Mouse (Mus musculus): ENCODE data around the gene Plppr2. TPM values are rescaled to one million over a fixed set of nuclear protein-coding genes. Genes with fewer than 3 reads are reported as not detected.
A peak's percentile ranks its signal among the peaks of the same experiment; 100 is the strongest.

Plppr2 gene
- polyA plus RNA-seq, 1 experiment from 2014 or later = 9.2 TPM

GRCm38 (mm10) chr9:21927208-21927753, 9.6 kb upstream of the Plppr2 start, which contains the start of the genes Ccdc159 and Tmem205:
TSS of gene Ccdc159 (plus strand) at chr9:21927471.
TSS of gene Tmem205 (minus strand) at chr9:21927556.
- H3K9ac ChIP-seq (ENCODE audit: low read depth, low read length) = peak within 1 kb of the TSS; percentile 65
- no peaks in the 10 kb centered on the region; the same call in 1 of the 2 replicates for H3K36me3 ChIP-seq (ENCODE audit: control insufficient read depth, insufficient read depth, low read length)
- no peaks in the 10 kb centered on the region for H3K9me3 ChIP-seq (ENCODE audit: control insufficient read depth, low read length)
- peak within 1 kb of the TSS; percentile 67 for H3K4me2 ChIP-seq (replicated peaks; ENCODE audit: low read depth, low read length)
- no peaks in the 10 kb centered on the region for H3K27me3 ChIP-seq (ENCODE audit: control insufficient read depth, insufficient read depth, low read length)
- H3K4me1 ChIP-seq (ENCODE audit: control insufficient read depth, insufficient read depth, low read length) = peaks cover 9% of the 10 kb centered on the region
- peak within 1 kb of the TSS; percentile 51; the same call in 1 of the 2 replicates for H3K27ac ChIP-seq (ENCODE audit: low read depth, low read length)
- peak; percentile 98 for ATAC-seq (ENCODE audit: low FRiP score, low TSS enrichment)
- WGBS = under 1% methylated on average over 28 of the region's 28 CpGs
- peak within 1 kb of the TSS; percentile 46 for H3K4me3 ChIP-seq (ENCODE audit: low read length)

DNA sequence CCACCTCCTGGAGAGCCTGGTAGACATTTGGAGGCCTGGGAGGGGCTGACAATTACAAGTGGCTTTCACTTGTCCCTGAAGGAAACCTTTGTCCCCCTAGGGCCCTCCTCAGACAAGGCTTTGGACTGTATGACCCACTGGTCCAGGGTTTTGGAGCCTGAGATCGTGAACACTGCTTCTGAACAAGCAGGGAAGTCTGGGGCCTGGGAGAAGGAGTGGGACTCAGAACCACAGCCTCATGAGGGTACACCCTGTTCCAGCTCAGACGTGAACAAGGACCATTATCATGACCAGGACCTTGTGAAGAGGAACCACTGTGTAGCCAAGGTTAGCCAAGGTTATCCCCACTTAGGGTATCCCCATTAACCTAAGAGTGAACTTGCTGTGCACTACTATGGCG, 7.6 kb upstream of the Plppr2 start:
- H3K9me3 ChIP-seq (ENCODE audit: control insufficient read depth, low read length) = no peaks in the 10 kb centered on the region
- no peak overlapping the region for H3K4me3 ChIP-seq (ENCODE audit: low read length)
- no peak overlapping the region for H3K4me2 ChIP-seq (replicated peaks; ENCODE audit: low read depth, low read length)
- no peak overlapping the region for H3K27ac ChIP-seq (ENCODE audit: low read depth, low read length)
- WGBS = 71% methylated on average over 3 of the region's 3 CpGs
- no peak overlapping the region for H3K9ac ChIP-seq (ENCODE audit: low read depth, low read length)
- no peaks in the 10 kb centered on the region; the same call in 1 of the 2 replicates for H3K36me3 ChIP-seq (ENCODE audit: control insufficient read depth, insufficient read depth, low read length)
- peaks cover 9% of the 10 kb centered on the region for H3K4me1 ChIP-seq (ENCODE audit: control insufficient read depth, insufficient read depth, low read length)
- no peak for ATAC-seq (ENCODE audit: low FRiP score, low TSS enrichment)
- no peaks in the 10 kb centered on the region for H3K27me3 ChIP-seq (ENCODE audit: control insufficient read depth, insufficient read depth, low read length)

- Histone ChIP-seq H3K4me1 (ENCODE audit: control insufficient read depth, insufficient read depth, low read length) (no peaks in the 10 kb centered on the region), H3K27ac (ENCODE audit: low read depth, low read length) (no peak overlapping the region), H3K4me2 (replicated peaks; ENCODE audit: low read depth, low read length) (no peak overlapping the region), H3K4me3 (ENCODE audit: low read length) (no peak overlapping the region), H3K9me3 (ENCODE audit: control insufficient read depth, low read length) (no peaks in the 10 kb centered on the region), H3K36me3 (ENCODE audit: control insufficient read depth, insufficient read depth, low read length) (no peaks in the 10 kb centered on the region), H3K9ac (ENCODE audit: low read depth, low read length) (no peak overlapping the region), H3K27me3 (ENCODE audit: control insufficient read depth, insufficient read depth, low read length) (no peaks in the 10 kb centered on the region)
- 73% methylated on average over 2 of the region's 2 CpGs for WGBS
- ATAC-seq (ENCODE audit: low FRiP score, low TSS enrichment) = no peak
Measured at GRCm38 (mm10) chr9:21932006-21932405, 4.8 kb upstream of the Plppr2 start.

DNA sequence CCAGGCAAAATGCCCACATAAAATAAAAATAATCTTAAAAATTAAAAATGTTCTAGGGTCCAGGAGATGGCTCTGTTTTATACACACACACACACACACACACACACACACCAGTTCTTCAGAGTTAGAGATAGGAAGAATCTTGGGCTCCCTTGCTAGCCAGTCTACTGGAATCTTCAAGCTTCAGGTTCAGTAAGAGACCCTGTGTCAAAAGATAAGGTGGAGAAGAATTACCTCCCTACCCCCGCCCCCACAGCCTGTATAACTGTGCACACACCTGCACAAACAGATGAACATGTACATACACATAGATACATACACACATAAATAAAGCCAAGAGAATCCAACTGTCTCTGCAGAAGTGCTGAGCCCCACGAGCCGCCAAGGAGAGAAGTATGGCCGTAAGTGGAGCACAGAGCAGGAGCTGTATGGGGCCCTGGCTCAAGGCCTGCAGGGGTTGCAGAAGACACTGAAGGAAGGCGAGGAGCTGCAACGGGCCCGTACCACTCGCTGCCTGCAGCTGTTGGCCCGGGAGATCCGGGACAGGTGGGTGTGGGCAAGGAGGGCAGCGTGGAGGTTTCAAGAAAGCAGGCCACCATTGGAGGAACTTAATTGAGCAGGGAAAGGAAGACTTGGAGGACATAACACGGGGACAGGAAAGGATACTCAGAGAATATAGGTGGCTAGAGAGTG, 4.2 kb upstream of the Plppr2 start:
- Histone ChIP-seq H3K9me3 (ENCODE audit: control insufficient read depth, low read length) (no peaks in the 10 kb centered on the region), H3K4me2 (replicated peaks; ENCODE audit: low read depth, low read length) (no peak overlapping the region), H3K27ac (ENCODE audit: low read depth, low read length) (no peak overlapping the region), H3K27me3 (ENCODE audit: control insufficient read depth, insufficient read depth, low read length) (no peaks in the 10 kb centered on the region), H3K9ac (ENCODE audit: low read depth, low read length) (no peak overlapping the region), H3K4me1 (ENCODE audit: control insufficient read depth, insufficient read depth, low read length) (no peaks in the 10 kb centered on the region), H3K4me3 (ENCODE audit: low read length) (no peak overlapping the region), H3K36me3 (ENCODE audit: control insufficient read depth, insufficient read depth, low read length) (no peaks in the 10 kb centered on the region)
- 60% methylated on average over 12 of the region's 12 CpGs for WGBS
- ATAC-seq (ENCODE audit: low FRiP score, low TSS enrichment) = no peak

GRCm38 (mm10) chr9:21934021-21934420, 2.8 kb upstream of the Plppr2 start:
- no peaks in the 10 kb centered on the region for H3K4me1 ChIP-seq (ENCODE audit: control insufficient read depth, insufficient read depth, low read length)
- no peaks in the 10 kb centered on the region for H3K36me3 ChIP-seq (ENCODE audit: control insufficient read depth, insufficient read depth, low read length)
- H3K4me3 ChIP-seq (ENCODE audit: low read length) = no peak overlapping the region
- no peak for ATAC-seq (ENCODE audit: low FRiP score, low TSS enrichment)
- no peak overlapping the region for H3K27ac ChIP-seq (ENCODE audit: low read depth, low read length)
- 87% methylated on average over 12 of the region's 12 CpGs for WGBS
- no peak overlapping the region for H3K4me2 ChIP-seq (replicated peaks; ENCODE audit: low read depth, low read length)
- no peak overlapping the region for H3K9ac ChIP-seq (ENCODE audit: low read depth, low read length)
- H3K27me3 ChIP-seq (ENCODE audit: control insufficient read depth, insufficient read depth, low read length) = no peaks in the 10 kb centered on the region
- no peaks in the 10 kb centered on the region for H3K9me3 ChIP-seq (ENCODE audit: control insufficient read depth, low read length)

DNA sequence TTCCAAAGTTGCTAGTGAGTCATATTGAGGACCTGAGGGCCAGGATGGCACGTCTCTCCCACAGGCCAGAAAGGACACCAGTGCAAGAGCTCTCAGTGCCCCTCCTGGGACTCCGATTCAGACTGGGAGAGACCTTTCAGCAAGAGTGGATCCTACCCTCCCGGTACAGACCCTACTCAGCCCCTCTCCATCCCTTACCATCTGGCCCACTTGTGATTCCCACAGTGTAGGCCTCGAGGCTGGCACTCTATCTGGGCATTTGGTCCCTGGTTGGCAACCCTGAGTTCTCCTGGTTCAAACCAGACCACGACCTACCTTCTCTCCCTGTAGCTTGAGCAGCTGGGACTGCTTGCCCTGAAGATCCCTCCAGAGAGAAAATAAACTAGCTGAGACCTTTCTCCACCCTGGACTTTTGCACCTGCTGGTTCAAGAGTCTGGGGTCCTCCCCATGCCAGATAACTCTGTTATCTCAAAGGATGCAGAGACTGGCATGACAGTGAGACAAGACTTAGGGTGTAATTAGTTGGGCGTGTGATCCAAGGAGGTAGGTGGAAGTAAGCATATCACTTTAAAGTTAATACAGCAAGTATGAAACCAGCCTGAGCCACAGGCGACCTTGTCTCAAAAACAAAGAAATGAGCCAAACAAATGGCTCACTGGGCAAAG, 1.2 kb upstream of the Plppr2 start:
- no peak overlapping the region for H3K27ac ChIP-seq (ENCODE audit: low read depth, low read length)
- ATAC-seq (ENCODE audit: low FRiP score, low TSS enrichment) = no peak
- H3K4me2 ChIP-seq (replicated peaks; ENCODE audit: low read depth, low read length) = no peak overlapping the region
- H3K4me3 ChIP-seq (ENCODE audit: low read length) = no peak overlapping the region
- H3K4me1 ChIP-seq (ENCODE audit: control insufficient read depth, insufficient read depth, low read length) = no peaks in the 10 kb centered on the region
- 78% methylated on average over 7 of the region's 7 CpGs for WGBS
- H3K36me3 ChIP-seq (ENCODE audit: control insufficient read depth, insufficient read depth, low read length) = no peaks in the 10 kb centered on the region
- no peaks in the 10 kb centered on the region for H3K27me3 ChIP-seq (ENCODE audit: control insufficient read depth, insufficient read depth, low read length)
- H3K9me3 ChIP-seq (ENCODE audit: control insufficient read depth, low read length) = no peaks in the 10 kb centered on the region
- H3K9ac ChIP-seq (ENCODE audit: low read depth, low read length) = no peak overlapping the region

- Histone ChIP-seq H3K9ac (ENCODE audit: low read depth, low read length) (no peak overlapping the region), H3K9me3 (ENCODE audit: control insufficient read depth, low read length) (no peaks in the 10 kb centered on the region), H3K4me1 (ENCODE audit: control insufficient read depth, insufficient read depth, low read length) (no peaks in the 10 kb centered on the region), H3K4me2 (replicated peaks; ENCODE audit: low read depth, low read length) (peak overlapping the region; percentile 82), H3K36me3 (ENCODE audit: control insufficient read depth, insufficient read depth, low read length) (no peaks in the 10 kb centered on the region), H3K4me3 (ENCODE audit: low read length) (no peak overlapping the region; the same call in 1 of the 2 replicates), H3K27me3 (ENCODE audit: control insufficient read depth, insufficient read depth, low read length) (no peaks in the 10 kb centered on the region), H3K27ac (ENCODE audit: low read depth, low read length) (no peak overlapping the region)
- 77% methylated on average over 4 of the region's 4 CpGs for WGBS
- no peak for ATAC-seq (ENCODE audit: low FRiP score, low TSS enrichment)
Measured at GRCm38 (mm10) chr9:21937711-21938175, 910 bp downstream of the Plppr2 start.

- no peaks in the 10 kb centered on the region for H3K36me3 ChIP-seq (ENCODE audit: control insufficient read depth, insufficient read depth, low read length)
- no peak for ATAC-seq (ENCODE audit: low FRiP score, low TSS enrichment)
- no peaks in the 10 kb centered on the region for H3K9me3 ChIP-seq (ENCODE audit: control insufficient read depth, low read length)
- WGBS = 88% methylated on average over 4 of the region's 4 CpGs
- H3K4me2 ChIP-seq (replicated peaks; ENCODE audit: low read depth, low read length) = no peak overlapping the region
- no peak overlapping the region for H3K27ac ChIP-seq (ENCODE audit: low read depth, low read length)
- H3K9ac ChIP-seq (ENCODE audit: low read depth, low read length) = no peak overlapping the region
- no peaks in the 10 kb centered on the region for H3K4me1 ChIP-seq (ENCODE audit: control insufficient read depth, insufficient read depth, low read length)
- H3K4me3 ChIP-seq (ENCODE audit: low read length) = no peak overlapping the region
- H3K27me3 ChIP-seq (ENCODE audit: control insufficient read depth, insufficient read depth, low read length) = no peaks in the 10 kb centered on the region
Measured at GRCm38 (mm10) chr9:21938234-21938855, 1.5 kb downstream of the Plppr2 start.
